Mouse (Mus musculus) layer of hippocampus, postnatal 14 days (tissue): ENCODE data around the gene March6. TPM values are rescaled to one million over a fixed set of nuclear protein-coding genes. Genes with fewer than 3 reads are reported as not detected.

ENCODE experiments used
- DNase-seq, 2 experiments: peaks; one replicate each; pipeline ENCODE4 v3.0.0; 2021 to 2022; ENCODE audit warnings: low spot score in 2 of 2, mixed read lengths in 1 of 2
- total RNA-seq, 2 experiments: library from RNA; stranded (reverse); gene quantifications; 2 replicates each; pipeline ENCODE4 v1.2.3; 2021

Gene March6
- total RNA-seq, 2 experiments from 2014 or later = 203 to 213 TPM

DNA sequence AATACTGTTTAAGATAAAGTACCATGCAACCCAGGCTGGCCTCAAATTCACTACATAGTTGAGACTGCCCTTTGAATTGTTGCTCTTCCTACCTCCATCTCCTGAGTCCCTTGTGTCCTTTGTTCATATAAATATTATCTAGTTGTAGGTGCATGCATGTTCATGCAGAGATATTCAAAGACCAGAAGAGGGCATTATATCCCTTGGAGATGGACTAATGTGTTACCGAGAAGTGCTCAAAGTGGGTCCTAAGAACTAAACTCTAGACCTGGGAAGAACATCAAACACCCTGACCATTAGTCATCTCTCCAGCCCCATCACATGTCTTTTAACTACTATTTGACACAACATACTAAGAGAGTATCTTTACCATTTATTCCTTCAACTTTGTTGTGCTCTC, 13.7 kb downstream of the March6 start:
- DNase-seq = no peak

DNA sequence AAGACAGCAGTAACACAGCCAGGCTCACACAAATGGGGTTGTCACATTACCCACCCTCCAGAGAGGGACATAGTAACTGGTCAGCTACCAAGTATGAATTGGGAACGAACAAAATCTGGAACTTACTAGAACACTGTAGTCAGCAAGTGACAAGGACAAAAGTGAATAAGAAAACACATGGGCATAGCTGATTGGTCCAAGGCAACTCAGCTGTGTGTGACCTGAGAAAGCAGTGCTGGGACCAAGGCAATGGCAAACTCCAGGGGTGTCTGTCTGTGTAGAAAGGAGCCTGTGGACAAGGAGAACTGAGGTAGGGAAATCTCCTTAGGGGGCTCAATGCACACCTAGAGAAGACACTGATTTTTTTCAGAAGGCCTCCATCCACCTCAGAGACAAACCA, 19.1 kb downstream of the March6 start:
- DNase-seq = no peak

DNA sequence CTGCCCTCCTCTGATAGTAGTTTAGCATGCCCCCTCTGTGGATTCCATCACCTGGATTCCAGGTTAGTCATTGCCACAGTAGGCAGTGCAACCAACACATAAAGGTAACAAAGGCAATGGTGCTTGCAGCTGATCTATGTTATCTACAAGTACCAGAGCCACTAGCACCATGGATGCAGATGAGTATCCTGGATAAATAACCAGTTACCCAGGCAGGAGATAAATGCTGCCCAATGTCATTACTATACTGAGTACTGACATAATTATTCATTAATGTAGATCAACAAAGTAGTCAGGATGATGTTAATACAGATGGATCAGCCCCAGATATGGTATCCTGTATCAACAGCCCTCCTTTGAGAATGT, 19.5 kb downstream of the March6 start:
- no peak for DNase-seq

DNA sequence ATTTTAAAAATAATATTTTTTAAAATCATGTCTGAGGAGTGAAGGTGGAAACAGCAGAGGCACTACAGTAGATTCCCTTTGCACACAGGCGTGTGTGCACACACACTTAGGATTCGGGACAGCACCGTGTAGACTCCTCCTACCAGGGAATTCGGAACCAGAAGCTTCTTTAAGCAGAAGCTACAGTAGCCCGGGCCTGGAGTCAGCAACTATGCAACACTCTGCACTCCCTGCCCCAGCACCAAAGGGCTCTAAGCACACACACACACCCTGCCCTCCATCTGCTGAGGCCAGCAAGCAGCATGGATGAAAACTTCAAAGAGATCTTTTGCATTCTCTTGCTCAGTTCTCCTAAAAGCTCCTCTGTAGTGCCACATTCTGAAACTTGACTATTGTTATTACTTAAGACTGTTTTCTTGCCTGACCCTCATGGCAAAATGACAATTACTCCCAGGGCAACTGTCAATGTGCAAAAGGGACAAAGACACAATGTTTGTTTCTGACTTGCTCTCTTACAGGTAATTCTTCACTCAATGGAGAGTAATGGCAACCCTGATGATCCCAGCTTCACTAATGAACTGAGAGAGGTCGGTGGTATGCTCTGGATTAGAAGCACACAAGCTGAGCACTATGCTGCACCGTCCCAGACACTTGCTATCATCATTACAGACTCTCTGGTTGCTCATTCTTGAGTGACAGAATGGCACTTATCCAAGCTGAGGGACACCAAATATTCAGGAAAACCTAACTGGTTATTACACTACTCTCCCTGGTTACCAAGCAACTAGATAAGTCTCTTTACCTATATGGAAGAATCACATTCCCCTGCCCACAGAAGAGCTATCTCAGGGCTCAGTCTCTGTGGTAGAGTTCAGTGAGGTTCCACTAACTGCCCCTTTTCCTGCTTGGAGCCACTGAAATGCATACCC, 20.1 kb downstream of the March6 start:
- no peak for DNase-seq

DNA sequence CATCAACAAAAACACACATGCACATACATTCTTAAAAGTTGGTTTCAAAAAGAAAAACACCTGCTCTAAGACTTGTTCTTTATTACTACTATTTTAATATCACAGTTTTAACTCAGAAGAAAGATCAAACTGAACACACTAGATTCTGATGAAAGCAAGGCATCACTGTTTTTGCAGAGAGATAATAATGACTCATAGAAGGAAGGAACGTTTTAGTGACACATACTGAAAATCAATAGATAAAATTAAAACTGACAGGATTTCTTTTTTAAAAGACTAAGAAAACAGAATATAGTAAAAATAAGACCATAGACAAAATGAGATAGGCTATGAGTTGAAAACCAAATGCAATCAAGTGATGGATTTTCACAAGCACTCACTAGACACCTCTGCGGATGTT, 25.8 kb downstream of the March6 start:
- DNase-seq = no peak

DNA sequence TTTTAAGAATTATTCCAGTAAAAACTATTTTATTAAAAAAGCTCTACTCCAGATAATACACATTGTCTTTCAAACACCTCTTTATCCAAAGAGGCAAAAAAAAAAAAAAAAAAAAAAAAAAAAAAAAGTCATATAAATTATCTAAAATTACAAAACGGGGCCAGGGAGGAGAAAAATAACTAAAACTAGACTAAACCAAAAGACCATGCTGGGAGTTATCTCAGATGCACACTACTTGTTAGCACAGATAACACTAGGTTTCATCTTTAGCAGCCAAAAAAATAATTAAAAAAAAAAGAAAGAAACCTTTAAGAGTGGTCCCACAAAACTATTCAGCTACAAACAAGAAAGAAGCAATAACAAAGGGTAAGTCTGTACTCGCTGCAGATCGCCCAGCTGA, 27.4 kb downstream of the March6 start:
- DNase-seq = no peak

DNA sequence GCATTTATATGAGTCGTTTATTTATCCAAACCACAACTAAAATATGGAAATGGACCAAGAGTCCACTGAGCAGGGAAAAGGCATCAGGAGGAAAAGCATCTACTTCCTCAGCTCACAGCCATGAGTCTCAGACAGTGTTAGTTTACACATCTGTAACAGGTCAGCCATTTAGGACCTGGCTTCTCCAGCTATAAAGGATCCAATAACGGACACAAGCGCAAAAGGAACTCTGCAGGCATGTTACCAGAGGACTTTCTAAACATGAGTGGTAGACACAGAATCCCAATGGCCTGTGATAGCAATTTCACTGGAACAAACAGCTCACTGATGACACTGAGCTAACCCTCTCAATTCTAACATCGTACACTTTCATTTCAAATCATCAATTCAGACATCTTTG, 27.9 kb downstream of the March6 start:
- DNase-seq = no peak

DNA sequence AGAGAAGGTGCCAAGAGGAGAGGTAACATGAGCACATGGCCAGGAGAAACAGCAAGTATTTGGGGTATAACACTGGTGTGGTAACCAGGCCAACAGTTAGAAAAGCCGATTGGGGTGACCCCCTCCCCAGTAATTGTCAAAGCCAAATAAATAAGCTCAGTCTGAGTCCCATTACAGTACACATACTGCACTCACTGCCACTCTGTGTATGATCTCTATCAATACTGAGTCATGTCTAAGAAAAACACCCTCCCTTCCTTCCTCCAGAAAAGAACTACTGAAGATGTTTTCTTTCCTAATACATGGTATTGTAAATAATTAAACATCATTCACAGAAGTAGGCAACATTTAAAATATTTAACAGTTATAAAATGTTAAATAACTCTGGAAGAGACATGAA, 28.5 kb downstream of the March6 start:
- no peak for DNase-seq

DNA sequence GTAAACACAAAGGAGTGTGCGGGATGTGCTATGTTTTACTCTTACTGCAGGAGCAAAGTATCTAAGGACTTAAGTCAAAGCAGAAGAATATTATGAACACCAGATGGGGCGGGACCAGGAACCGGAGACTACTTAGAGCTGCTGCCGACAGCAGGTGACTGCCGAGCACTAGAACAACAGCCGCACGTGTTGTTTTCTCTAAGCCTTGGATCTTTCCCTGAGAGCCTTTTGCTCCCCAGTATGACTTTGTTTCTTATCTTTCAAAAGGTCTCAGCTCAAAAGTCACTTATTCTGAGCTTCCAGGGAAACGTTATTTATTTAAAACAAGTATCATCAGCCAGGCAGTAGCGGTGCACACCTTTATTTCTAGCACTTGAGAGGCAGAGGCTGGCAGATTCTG, 36.0 kb downstream of the March6 start:
- no peak for DNase-seq

DNA sequence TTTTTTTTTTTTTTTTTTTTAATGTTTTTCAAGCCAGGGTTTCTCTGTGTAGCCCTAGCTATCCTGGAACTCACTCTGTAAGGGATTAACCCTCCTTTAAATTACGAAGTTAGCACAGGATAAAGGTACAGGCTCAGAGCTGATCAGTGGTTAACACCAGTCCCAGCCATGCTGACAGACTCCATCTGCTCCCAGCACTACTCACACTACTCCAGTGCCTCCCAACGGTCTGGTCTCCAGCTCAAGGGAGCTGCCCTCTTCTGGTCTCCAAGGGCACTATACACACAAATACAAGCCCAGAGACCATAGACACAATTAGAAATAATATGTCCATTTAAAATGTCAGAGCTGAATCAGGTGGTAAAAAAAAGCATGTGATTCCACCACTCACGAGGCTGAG, 36.5 kb downstream of the March6 start:
- DNase-seq = no peak

DNA sequence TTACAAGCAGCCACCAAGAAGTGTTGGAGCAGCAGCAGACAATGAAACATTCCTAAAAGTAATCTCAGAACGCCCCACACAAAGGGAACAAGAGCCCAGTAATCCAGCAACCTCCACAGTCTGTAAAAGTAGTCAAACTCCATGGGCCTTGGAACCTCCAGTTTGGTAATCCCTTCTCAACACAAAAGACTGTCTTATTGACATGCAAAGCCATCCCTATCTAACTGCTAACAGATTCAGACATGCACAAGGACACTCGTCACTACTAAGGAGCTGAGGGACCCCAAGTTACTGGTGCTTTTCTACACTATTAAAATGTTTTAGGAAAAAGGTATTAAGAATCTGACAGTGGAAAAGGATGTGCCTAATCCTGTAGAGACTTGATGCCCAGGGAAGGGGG, 43.4 kb downstream of the March6 start:
- DNase-seq = no peak

DNA sequence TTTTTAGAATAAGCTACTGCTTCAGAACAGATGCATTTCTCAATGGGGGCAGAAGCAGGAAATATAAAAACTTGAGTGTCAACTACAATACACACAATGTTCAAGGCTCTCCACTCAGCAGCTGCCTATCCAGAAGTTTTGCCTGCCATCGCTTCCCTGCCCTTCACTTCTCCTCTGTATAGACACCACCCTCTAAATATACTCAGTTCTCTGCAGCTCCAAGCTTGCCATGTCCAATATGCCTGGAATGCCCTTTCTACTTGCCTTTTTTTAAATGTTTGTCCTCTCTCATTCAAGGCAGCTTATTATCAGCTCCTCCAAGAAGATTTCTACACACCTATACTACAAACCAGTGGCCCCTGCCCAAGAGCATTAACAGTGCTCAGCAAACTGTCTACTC, 54.2 kb downstream of the March6 start:
- DNase-seq = no peak

DNA sequence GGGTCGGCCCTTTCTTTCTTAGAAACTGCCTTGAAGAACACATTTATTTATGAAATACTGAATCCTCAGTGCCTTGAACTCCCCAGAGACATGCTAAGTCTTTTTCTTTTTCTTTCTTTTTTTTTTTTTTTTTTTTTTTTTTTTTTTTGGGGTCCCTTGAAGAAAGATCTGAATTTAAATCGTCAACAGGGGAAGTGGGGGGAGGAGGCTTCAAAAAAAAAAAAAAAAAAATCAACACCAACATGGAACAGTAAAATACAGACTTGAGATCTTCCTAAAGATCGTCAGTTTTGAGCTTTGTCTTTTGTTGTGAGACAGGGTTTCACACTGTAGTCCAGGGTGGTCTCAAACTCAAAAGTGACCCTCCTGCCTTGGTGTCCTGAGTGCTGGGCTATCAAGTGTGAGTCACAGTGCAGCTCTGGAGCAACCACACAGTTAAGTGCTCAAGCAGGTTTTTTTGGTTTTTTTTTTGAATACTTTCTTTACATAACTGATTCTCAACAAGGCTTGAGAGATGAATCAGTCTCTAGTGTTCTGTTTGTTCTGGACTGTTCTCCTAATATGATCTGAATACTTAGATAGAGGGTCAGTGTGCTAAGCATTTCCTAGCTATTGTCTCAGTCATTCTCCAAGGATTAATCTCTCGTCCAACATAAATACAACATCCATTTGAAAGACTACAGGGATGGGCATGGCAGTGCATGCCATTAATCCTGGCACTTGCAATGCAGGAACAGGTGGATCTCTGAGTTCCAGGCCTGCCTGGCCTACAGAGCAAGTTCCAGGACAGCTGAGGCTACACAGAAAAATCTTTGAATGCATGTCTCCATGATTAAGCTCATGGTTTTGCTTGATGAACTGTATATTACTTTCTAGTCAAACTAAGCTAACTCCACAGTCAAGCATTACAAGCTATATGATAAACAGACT, 57.9 kb downstream of the March6 start:
- DNase-seq = no peak

DNA sequence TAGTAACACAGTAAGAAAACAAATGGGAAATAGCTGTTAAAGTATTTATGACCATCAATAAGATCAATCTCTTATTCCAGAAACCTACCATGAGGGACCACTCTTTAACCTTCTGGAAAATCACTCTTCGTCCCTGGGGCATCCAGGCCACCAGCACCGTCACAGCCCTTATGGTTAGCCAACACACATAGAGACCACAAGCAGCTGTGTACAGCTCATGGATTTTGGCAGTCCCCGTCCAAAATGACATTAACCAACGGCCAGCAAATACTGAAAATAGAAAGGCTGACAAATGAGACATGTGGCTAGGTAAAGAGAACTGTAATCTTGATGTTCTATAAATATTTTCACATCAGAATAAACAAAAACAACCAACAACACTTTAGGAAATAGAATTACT, 59.3 kb downstream of the March6 start:
- DNase-seq = no peak

DNA sequence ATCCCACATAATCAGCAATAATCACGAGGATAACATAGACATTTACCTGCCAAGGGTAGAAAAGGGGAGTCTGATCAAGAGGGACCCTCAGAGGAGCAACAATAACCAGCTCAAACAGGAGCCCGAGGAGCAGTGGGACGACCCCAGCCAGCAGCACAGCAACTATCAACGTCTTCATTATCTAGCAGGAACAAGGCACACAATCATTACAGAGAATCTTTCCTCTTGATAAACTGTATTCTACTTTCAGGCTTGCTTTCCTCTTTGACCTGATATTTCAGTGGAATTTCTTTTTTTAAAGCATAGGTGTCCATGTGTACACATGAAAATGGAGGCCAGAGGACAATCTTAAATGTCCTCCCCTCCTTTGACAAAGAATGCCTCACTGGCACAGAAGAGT, 61.4 kb downstream of the March6 start:
- no peak for DNase-seq

DNA sequence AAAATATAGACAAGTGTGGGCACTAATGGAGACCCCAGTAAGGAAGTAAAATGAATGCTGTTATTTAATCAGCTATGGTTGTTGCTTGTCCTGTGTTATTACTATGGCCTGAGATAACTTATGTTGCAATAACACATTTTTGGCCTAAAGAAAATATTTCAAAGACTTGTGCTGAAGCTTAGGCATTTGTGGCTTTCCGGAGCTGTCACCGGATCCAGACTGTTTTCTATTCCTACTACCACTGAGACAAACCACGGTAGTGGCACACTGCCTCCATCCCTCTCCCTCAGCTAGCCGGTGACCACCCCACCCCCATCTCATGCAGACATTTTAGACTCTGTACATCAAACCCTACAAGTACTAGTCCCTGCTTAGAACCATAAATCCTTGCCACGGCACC, 62.0 kb downstream of the March6 start:
- no peak for DNase-seq

DNA sequence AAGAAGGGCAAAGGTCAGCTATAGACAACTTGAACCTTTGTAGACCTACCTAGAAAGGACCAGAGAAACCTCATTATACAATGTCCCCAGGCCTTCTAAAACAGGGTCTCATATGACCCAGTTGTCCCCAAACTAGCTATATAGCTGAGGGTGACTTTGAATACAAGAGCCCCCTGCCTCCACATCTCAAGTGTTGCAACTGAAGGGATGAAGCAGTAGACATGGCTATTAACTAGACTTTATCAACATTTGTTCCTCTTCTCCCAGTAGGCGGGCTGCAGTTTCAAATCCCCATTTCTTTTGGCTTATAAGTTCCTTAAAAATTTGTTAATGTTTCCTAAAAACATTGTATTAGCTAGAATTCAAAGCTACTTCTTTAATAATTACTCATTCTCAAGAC, 64.1 kb downstream of the March6 start:
- DNase-seq = no peak

DNA sequence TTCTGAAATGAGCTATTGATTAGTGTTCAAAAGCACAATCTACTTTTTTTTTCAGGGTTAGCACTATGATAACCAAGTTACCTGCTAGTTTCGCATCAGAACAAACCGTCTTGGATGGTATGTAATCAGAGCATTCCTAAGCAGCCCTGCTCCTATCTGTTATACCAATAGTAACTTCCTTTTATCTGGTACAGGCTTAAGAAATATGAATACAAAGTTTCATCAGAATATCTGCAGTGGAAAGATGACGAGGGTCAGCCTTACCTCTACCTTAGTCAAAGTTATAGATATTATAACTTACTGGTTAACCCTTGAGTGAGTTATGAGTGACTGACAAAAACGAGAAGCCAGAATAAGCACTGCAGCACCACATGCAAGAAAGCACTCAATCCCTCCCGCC, 64.6 kb downstream of the March6 start:
- no peak for DNase-seq

DNA sequence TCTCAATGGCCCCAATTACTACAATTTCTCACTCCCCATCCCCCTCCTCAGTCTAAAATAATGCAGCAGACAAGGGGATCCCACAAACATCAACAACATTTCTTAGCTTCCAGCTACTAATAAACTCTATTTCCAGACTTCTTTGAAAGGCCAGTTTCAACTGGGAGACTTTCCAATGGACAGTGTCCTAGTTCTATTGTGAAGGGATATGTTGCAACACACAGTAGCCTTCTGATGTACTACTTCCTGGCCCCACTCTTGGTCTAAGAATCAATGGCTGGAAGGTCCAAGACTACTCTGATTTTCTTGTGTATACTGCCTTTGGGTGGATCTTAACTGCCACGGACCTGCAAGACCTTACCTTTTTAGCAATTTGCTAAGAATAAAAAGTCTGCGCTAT, 65.0 kb downstream of the March6 start:
- DNase-seq = no peak

DNA sequence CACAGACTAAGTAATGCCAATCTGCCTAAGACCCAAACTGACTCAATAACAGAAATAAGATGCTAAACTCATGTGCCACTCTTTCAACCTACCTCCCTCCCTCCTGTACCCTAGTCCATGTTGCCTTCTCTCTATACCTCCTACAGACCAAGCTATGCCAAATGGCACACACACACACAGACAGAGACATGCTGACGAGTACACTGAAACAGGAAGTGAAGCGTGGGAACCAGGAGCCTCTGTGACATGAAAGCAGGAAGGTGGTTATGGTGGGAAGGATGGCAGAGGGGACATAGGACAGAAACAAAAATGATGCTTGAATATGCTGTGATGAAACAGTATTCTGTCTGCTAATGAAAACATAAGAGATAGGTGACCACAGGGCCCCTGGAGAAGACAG, 70.3 kb downstream of the March6 start:
- DNase-seq = no peak

DNA sequence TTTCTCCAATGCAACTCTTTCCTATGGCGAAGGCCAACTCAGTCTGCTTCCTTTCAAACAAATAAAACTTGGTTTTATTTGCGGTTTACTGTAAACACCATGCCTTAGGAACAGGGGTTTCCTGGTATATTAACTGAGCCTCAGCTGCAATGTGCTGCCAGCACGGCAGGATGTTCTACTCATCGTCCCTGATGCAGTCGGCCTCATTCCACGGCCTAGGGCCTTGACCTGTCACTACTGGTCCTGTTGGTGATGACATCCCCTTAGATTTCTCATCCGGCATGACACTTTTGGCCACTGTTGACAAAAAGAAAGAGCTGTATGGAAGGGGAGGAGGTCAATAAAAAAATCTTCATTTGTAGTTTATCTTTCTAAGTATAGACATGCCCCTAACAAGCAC, 72.8 kb downstream of the March6 start:
- DNase-seq = no peak

DNA sequence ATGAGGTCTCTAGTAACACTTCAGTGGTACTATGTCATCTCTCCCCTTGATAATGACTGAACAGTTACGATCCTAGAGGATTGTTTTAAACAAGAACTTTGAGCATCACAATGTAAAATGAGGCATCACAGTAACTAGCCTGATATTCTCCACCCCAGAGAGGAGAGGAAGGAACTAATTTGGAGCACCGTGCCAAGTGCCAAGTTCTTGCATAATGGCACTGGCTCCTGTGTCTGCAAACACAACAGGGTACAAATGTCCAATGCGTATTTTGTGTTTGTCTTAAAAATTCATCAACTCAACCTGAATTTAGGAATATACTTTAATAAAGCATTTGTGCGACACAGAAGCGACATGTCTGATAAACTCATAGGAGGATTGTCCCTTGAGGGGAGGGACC, 74.5 kb downstream of the March6 start:
- DNase-seq = no peak
